Mouse (Mus musculus) adrenal gland, postnatal 36 days (tissue): ENCODE measurements around the gene Brd3os. TPM values are rescaled to one million over a fixed set of nuclear protein-coding genes. Genes with fewer than 3 reads are reported as not detected.

Experiments used
- DNase-seq, 2 experiments: peaks; one replicate each; pipeline ENCODE4 v3.0.0; 2021; ENCODE audit warnings: mixed read lengths in 1 of 2
- total RNA-seq, 2 experiments: library from RNA; stranded (reverse); gene quantifications; 2 replicates each; pipeline ENCODE4 v1.2.3; 2021

Brd3os gene
- total RNA-seq, 2 experiments from 2014 or later, result 9.2 to 11.4 TPM

- DNase-seq, result no peak
Observed at GRCm38 (mm10) chr2:27462901-27463300, 20.8 kb downstream of the Brd3os start.

DNA sequence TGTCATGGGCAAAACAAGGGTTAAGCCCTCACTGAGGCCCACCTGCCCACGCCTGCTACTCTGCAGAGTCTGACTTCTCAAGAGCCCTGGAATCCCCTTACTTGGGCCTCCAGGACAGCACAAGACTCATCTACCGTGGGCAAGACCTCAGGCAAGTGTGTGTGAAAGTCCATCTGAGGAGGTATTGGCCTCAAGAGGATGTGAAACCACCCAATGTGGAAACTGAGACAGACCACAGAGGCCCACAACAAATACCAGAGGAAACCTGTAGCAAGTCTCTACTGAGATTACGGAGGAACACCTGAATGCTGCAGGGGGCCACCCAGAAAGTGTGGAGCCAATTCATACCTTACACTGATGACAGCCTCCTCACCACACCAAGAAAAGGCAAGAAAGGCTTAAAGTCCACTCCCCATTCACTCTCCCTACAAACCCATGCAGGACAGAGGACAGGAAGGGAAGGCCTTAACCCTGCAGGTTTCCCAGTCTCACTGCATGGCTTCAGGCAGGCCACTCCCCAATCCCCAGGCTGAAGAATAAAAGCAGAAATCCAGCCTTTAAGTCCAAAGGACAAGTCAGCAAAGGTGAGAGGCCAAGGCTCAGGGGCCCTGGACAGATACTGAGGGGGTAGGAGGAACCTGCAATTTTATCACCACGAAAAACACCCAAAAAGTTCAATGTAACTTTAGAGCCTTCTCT, 27.3 kb downstream of the Brd3os start:
- no peak for DNase-seq

DNA sequence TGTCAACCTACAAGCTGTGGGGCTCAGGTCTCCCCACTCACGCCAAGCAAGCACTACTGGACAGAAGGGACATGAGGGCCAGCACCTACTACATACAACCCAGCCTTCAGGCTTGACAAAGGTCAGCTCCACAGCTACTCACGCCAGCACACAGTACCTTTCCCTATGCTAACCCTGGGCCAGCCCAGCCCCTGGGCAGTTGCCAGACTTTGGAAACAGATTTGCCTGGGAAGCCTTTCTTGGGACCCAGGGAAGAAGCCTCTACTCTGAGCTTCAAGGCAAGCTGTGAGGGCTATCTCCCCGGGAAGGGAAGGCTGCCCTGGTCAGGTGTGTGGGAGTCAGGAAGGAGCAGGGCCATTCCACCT, 27.8 kb downstream of the Brd3os start:
- peak; percentile 69 to 70 for DNase-seq

DNA sequence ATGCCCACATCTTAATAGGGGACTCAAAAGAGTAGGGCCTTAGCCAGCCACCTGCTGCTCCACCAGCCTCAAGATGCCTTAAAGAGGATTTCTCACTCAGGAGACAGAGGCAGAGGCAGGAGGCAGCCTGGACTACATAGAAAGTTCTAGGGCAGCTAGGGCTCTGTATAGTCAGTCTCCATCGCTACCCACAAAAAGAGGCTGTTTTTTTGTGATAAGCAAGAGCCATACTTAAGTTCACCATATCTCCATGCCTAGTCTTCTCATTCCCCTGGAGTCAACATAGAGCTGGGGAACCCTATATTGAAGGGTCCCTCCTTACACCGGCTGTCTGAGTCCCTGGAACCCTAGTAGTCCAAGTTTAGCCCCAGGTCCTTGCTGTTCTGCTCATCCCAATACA, 28.4 kb downstream of the Brd3os start:
- DNase-seq, result no peak

- no peak for DNase-seq
Observed at GRCm38 (mm10) chr2:27471170-27471584, 29.1 kb downstream of the Brd3os start.

GRCm38 (mm10) chr2:27473061-27473765, 31.1 kb downstream of the Brd3os start:
- DNase-seq, result peak; percentile 46 to 62

DNA sequence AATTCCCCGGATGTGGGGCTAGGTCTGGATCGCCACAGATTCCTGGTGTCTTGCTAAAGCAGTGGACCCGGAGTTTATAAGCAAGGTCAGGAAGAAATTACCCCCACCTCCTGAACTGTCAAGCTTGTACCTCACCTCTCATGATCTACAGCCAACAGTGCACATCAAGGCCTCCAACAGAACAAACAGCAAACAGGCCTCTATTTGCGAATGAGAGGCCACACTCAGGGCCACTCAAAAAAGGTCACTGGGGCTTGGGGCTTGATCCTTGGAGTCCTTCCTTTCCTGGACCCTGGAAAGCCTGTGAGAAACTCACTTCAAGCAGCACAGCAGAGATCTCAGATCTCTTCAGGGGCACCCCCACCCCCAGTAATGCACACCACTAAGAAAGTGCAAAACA, 31.8 kb downstream of the Brd3os start:
- DNase-seq, result peak in 1 of 2 experiments; percentile 50

DNA sequence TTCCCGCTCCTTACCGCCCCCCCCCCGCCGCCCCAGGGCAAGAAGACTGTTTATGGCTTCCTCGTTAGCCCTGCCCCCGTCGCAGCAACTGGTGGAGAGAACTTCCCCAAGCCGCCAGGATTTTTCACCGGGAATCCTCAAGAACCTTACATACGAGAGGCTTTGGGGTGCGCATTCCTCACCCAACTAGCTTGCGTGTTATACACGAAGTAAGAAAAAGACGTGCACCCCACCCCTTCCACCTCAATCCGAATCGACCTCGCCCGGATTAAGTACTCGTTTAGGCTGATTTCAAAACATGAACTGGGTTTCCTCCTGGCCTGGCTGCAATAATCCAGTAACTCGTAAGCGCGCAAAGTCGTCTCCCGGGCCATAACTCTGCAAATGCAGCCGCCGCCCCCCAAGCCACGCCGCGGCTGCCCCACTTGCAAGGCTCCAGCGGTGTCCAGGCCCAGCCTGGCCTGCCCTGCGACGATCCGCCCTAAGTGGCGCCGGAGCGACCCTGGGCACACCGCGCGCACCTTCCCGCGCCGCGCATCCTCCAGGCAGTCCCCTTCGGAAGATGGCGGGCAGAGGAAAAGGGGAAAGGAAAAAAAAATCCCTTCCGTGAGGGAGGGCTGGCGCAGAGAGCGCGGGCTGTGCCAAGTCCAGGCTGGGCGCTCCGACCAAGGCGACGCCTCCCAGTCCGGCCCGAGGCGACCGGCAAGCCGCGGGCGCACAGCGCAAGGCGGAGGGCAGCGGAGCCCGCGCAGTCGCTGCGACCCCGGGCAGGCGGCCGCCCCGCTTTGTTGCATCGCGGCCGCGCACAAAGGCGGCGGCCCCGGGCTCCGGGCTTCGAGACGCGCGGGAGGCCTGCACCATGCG, 32.7 kb downstream of the Brd3os start:
- DNase-seq, result peak; percentile 51 to 62

DNA sequence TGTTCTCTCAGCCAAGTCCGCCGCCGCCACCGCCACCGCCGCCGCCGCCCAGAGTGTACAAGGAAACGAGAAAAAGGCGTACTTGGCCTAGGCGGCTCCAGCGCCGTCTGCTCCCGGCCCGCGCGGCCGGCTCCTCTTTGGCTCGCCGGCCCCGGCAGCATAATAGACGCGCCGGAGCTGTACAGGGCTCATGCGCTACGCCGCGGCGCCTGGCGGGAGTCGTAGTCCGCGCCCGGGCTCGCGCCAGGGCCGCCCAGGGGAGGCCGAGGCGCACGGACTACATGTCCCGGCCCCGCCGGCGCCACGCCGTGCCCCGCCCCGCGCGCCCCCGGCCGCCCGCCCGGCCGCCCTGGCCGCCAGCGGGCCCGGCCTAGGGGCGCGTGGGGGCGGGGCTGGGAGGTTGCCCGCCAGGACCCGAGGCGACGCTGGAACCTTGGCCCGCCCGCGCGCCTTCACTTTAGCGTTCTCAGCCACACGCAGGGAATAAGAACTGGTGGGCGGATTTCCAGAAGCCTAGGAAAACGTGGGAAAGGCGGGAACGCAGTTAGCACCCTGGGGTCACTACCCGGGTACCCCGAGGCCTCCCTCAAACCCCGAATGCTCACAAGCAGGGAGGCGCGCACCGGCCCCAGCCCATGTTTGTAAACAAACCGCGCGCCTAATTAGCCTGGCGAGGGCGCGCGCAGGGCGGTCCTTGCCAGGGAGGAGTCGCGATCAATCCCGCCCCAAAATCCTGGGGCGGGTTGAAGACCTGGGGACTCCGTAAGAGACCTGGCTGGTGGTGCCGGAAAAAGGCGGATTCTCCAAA, 33.6 kb downstream of the Brd3os start:
- DNase-seq, result peak; percentile 95 to 97

DNA sequence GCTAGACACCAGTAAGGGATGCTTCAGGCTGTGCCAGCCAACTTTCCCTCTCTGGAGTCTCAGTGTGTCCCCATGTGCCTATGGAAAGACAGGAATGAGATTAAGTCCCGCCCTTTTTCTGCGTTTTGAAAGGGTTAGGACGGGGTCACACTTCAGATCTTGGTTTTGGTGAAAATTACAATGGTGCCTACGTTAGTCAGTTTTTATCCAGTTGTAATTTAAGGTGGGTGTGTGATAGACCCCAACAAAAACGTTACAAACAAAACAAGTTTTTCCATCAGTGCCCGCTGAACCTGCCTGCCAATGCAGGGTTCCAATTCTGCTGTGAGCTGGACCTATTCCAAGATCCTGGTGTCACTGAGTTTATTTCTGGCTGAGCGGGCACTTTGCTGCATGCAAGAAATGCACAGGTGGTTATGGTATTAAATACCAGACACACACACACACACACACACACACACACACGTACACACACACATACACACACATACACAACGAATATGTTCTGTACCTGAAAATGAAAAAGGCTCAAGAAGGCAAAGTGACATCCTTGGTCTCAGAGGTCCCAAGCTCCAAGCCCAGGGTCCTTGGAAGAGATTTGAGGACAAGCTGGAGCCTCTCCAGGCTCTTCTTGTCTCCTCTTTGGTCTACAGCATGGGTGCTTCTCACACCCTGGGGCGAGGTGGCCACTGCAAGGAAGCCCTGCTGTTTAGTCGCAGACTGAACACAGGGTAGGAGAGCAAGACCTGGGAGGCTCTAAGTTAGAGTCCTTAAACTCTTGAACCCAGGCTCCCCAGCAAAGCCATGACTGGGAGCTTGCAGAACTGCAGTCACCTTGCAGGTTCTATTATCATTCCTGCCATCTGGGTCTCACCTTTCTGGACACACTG, 34.4 kb downstream of the Brd3os start:
- peak in 1 of 2 experiments; percentile 47 for DNase-seq

DNA sequence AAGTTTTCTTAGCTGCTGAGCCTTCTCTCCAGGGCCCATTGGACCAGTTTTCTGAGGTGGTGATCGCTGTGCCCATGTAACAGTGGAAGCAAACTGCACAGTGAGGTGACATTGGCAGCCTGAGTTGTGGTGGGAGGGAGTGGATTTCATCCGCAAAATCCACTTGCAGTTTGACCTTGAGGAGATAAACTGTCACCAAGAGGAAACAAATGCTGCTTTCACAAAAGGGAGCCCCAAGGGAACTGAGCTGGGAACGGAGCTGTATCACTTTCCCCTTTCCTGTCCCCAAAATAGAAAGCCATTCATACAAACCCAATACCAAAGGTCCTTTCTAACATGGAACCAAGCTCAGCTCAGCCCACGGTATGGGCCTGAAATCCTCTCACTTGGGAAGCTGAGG, 37.7 kb downstream of the Brd3os start:
- DNase-seq, result peak in 1 of 2 experiments; percentile 41

GRCm38 (mm10) chr2:27480367-27480766, 38.2 kb downstream of the Brd3os start:
- no peak for DNase-seq

- no peak for DNase-seq
Observed at GRCm38 (mm10) chr2:27482265-27482861, 40.2 kb downstream of the Brd3os start.

DNA sequence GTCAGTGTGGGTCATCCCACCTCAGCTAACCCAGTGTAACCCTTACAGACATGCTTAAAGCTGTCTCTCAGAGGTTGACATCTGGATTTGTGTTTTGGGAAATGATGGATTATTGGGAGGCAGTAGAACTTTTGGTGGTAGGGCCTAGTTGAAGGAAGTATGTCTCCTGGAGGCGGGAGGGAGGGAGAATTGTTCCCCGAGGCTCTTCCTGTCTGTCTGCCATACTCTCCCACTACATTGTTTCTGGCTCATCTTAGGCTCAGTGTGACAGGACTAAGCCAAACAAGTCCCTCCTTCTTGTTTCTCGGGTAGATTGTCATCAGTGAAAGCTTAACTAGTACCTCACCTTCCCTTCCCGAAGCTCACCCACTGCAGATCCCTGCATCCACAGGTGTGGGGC, 44.6 kb downstream of the Brd3os start:
- no peak for DNase-seq

- DNase-seq, result no peak
Observed at GRCm38 (mm10) chr2:27487336-27488049, 45.4 kb downstream of the Brd3os start.

- DNase-seq, result no peak
Observed at GRCm38 (mm10) chr2:27488362-27488761, 46.2 kb downstream of the Brd3os start.

GRCm38 (mm10) chr2:27490939-27491338, 48.8 kb downstream of the Brd3os start:
- no peak for DNase-seq
